Mouse (Mus musculus): ENCODE measurements around the gene Efhd1.

DNA sequence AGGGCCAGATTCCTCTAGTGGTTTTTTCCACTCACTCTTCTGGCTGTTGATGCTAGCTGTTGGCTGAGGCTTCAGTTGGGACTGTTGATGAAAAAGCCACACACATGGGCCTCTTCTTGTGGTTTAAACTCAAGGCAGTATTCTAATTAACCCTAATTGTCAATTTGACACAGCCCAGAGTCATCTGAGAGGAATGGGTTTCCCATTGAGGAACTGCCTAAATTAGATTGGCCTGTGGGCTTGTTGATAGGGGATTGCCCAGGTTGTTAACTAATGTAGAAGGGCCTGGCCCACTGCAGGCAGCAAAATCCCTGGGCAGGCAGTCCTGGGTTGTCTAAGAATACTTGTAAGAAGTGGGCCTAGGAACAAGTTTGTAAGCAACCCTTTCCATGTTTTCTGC lies 60.5 kb downstream of the Efhd1 start:
- no peak for TF ChIP-seq CTCF (IDR thresholded peaks at IDR 0.05; ENCODE audit: low read depth, low read length)
- no peak for TF ChIP-seq POLR2A (IDR thresholded peaks at IDR 0.05; ENCODE audit: borderline replicate concordance, low read depth, low read length)

Data from bone marrow macrophage, adult 2 months (primary cell).